Mouse (Mus musculus) left cerebral cortex, adult 8-10 months (tissue): ENCODE data around the gene Zfp800. TPM values are rescaled to one million over a fixed set of nuclear protein-coding genes. Genes with fewer than 3 reads are reported as not detected.
A peak's percentile ranks its signal among the peaks of the same experiment; 100 is the strongest.

Experiments
- DNase-seq, 2 experiments: peaks; one replicate each; pipeline ENCODE4 v3.0.0; 2022; ENCODE audit warnings: low spot score in 2 of 2
- total RNA-seq, 4 experiments: library from RNA; stranded (reverse); gene quantifications; 2 replicates each; pipeline ENCODE4 v1.2.4; 2022

The Zfp800 gene
- total RNA-seq, 4 experiments from 2014 or later, result 18.2 to 22.3 (median 20.9) TPM

GRCm38 (mm10) chr6:28396853-28397457 lies 850 bp downstream of the Zfp800 start:
- no peak for DNase-seq

GRCm38 (mm10) chr6:28396051-28396852 lies 1.6 kb downstream of the Zfp800 start:
- DNase-seq, result no peak

- no peak for DNase-seq
Measured at GRCm38 (mm10) chr6:28389038-28389437, 8.8 kb downstream of the Zfp800 start.

- no peak for DNase-seq
Measured at GRCm38 (mm10) chr6:28385169-28385568, 12.6 kb downstream of the Zfp800 start.

GRCm38 (mm10) chr6:28381983-28382382 lies 15.8 kb downstream of the Zfp800 start:
- DNase-seq, result no peak

- DNase-seq, result no peak
Measured at GRCm38 (mm10) chr6:28369966-28370683, 27.7 kb downstream of the Zfp800 start.

GRCm38 (mm10) chr6:28367575-28367974 lies 30.2 kb downstream of the Zfp800 start:
- no peak for DNase-seq

- no peak for DNase-seq
Measured at GRCm38 (mm10) chr6:28351066-28351465, 46.7 kb downstream of the Zfp800 start.

- no peak for DNase-seq
Measured at GRCm38 (mm10) chr6:28345677-28346076, 52.1 kb downstream of the Zfp800 start.

GRCm38 (mm10) chr6:28345181-28345580 lies 52.6 kb downstream of the Zfp800 start:
- no peak for DNase-seq

- DNase-seq, result no peak
Measured at GRCm38 (mm10) chr6:28342863-28343262, 54.9 kb downstream of the Zfp800 start.

- no peak for DNase-seq
Measured at GRCm38 (mm10) chr6:28341174-28341573, 56.6 kb downstream of the Zfp800 start.

- no peak for DNase-seq
Measured at GRCm38 (mm10) chr6:28339410-28339809, 58.4 kb downstream of the Zfp800 start.

- no peak for DNase-seq
Measured at GRCm38 (mm10) chr6:28333696-28334095, 64.1 kb downstream of the Zfp800 start.

- peak in 1 of 2 experiments; percentile 15 for DNase-seq
Measured at GRCm38 (mm10) chr6:28332546-28332945, 65.3 kb downstream of the Zfp800 start.

GRCm38 (mm10) chr6:28329815-28330214 lies 68.0 kb downstream of the Zfp800 start:
- DNase-seq, result no peak

- no peak for DNase-seq
Measured at GRCm38 (mm10) chr6:28329002-28329596, 68.7 kb downstream of the Zfp800 start.

GRCm38 (mm10) chr6:28326720-28327119 lies 71.1 kb downstream of the Zfp800 start:
- DNase-seq, result no peak

GRCm38 (mm10) chr6:28322399-28322798 lies 75.4 kb downstream of the Zfp800 start:
- DNase-seq, result no peak

- DNase-seq, result no peak
Measured at GRCm38 (mm10) chr6:28319648-28320270, 78.0 kb downstream of the Zfp800 start.

- no peak for DNase-seq
Measured at GRCm38 (mm10) chr6:28318820-28319573, 78.8 kb downstream of the Zfp800 start.
